Mouse (Mus musculus) adrenal gland, adult 10 weeks (tissue): ENCODE data around the gene Crisp4. TPM values are rescaled to one million over a fixed set of nuclear protein-coding genes. Genes with fewer than 3 reads are reported as not detected.

Source experiments
- polyA plus RNA-seq: library from polyadenylated mRNA; stranded (reverse); fragments of 350-450 nt; fragmentation: Illumina TruSeq; extraction: RNeasy Lipid Tissue Mini Kit (QIAGEN cat#74804); gene quantifications from one replicate; pipeline ENCODE4 v1.2.3, GENCODE M21; 2014; ENCODE audit warnings: low read depth, low replicate concordance

Gene Crisp4
- polyA plus RNA-seq, result not detected

DNA sequence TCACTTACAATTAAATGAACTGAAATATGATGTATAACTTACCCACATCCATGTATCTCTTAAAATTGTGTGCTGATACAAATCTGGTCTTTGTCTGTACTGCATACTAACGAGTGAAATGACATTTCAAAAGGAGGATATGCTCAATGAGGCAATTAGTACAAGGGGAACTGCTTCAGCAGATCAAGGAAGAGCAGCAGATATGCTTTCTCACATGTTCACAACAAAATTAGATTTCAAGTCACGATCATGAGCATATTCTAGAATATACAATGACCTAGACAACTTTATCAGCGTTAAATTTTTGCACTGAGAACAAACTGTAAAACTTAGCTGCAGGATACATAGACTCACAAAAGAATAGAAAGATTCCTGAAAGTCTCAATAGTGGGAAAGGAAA is at the start of gene Crisp4:
Gene Crisp4, minus strand, starts transcription at position 101 of the 400 bp plus-strand sequence.

Other genes starting within 250 kb of the Crisp4 start
- gene Defb18, start 91.5 kb upstream of the Crisp4 start, polyA plus RNA-seq, result not detected
- not detected for gene Defb41, start 119.2 kb upstream of the Crisp4 start, polyA plus RNA-seq